Mouse (Mus musculus) liver, embryonic 14.5 days (tissue): ENCODE measurements around the gene Psmc3.

ENCODE experiments used
- CTCF ChIP-seq: IDR thresholded peaks from 2 replicates; pipeline ENCODE4 v1.5.1; 2016; ENCODE audit warnings: antibody characterized with exemption, low read depth, control low read depth
- EP300 ChIP-seq: IDR thresholded peaks from 2 replicates; pipeline ENCODE4 v1.6.1; 2016; ENCODE audit warnings: antibody characterized with exemption, low read depth

DNA sequence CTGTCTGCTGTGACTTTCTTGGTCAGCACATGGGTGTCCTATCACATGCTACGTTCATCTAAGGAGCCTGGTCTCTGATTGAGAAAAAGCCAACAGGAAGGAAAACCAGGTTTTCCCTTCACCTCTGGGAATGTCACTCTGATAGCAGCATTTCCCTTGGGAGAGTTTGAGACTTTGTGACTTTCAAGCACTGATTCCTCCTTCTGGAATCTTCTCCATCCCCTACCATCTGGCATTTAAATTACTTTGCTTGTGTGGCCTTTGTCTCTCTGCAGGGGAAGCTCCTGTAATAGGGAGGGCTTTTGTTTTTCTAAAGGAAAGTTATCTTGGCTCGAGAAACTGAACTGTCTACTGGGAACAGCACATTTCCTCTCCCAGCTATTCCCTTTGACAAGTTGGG is 30.7 kb upstream of the Psmc3 start:
- TF ChIP-seq CTCF = no peak
- TF ChIP-seq EP300 = no peak
